Mouse (Mus musculus) CH12.LX (cell line): ENCODE data around the gene Spaca9. TPM values are rescaled to one million over a fixed set of nuclear protein-coding genes. Genes with fewer than 3 reads are reported as not detected.

Experiments used
- DNase-seq: peaks from one replicate; pipeline ENCODE4 v3.0.0-alpha.2; 2013; ENCODE audit errors: extremely low read depth
- H3K27ac ChIP-seq: 2 replicates; pipeline ENCODE4 v1.5.1; 2012; ENCODE audit warnings: low read depth, mild to moderate bottlenecking, control low read depth, moderate library complexity; ENCODE audit not compliant: insufficient read depth
- H3K27me3 ChIP-seq: replicated peaks from 2 replicates; pipeline ENCODE3; 2012; ENCODE audit warnings: inconsistent platforms
- H3K36me3 ChIP-seq, 2 experiments: replicated peaks in 1 of 2; 2 replicates each; pipeline versions ENCODE3 to v1.6.1; 2012; ENCODE audit warnings: inconsistent platforms in 1 of 2, low read length in 1 of 2, mild to moderate bottlenecking in 1 of 2, mixed read lengths in 1 of 2, moderate library complexity in 1 of 2; ENCODE audit not compliant: control insufficient read depth in 1 of 2, insufficient read depth in 1 of 2
- H3K4me1 ChIP-seq, 2 experiments: 2 replicates each; pipeline ENCODE4 v1.6.1; 2012; ENCODE audit warnings: inconsistent platforms in 1 of 2, moderate library complexity in 1 of 2; ENCODE audit not compliant: insufficient read depth in 2 of 2, control insufficient read depth in 1 of 2
- H3K4me2 ChIP-seq: 2 replicates; pipeline ENCODE4 v1.6.1; 2012; ENCODE audit warnings: low read depth, mild to moderate bottlenecking, control low read depth; ENCODE audit not compliant: poor library complexity, insufficient read depth, severe bottlenecking
- H3K4me3 ChIP-seq, 3 experiments: fragments of 150-350 bp in 1 of 3; sonication (generic) in 1 of 3; replicated peaks in 1 of 3; 2 replicates each; pipeline versions ENCODE3 to v1.5.1; 2011 to 2012; ENCODE audit warnings: low read depth in 2 of 3, low read length in 2 of 3, mild to moderate bottlenecking in 2 of 3, moderate library complexity in 2 of 3, control low read depth in 1 of 3, improper control_type of control experiment in 1 of 3, inconsistent platforms in 1 of 3, mixed read lengths in 1 of 3; ENCODE audit not compliant: poor library complexity in 1 of 3
- H3K79me2 ChIP-seq: replicated peaks from 2 replicates; pipeline ENCODE4 v1.6.1; 2012; ENCODE audit warnings: mild to moderate bottlenecking, moderate library complexity; ENCODE audit not compliant: control insufficient read depth, poor library complexity, insufficient read depth, severe bottlenecking; ENCODE audit errors: extremely low read depth
- H3K9ac ChIP-seq: 2 replicates; pipeline ENCODE4 v1.6.1; 2012; ENCODE audit warnings: low read depth, mild to moderate bottlenecking, control low read depth, moderate library complexity; ENCODE audit not compliant: insufficient read depth
- H3K9me3 ChIP-seq: replicated peaks from 2 replicates; pipeline ENCODE3; 2012; ENCODE audit warnings: low read length, inconsistent platforms, mixed read lengths
- CHD1 ChIP-seq: IDR thresholded peaks from 2 replicates; pipeline ENCODE4 v1.6.1; 2012; ENCODE audit warnings: low read depth, low read length, improper control_type of control experiment, inconsistent platforms
- E2F4 ChIP-seq: IDR thresholded peaks from 2 replicates; pipeline ENCODE4 v1.6.1; 2011; ENCODE audit warnings: low read depth, low read length, improper control_type of control experiment; ENCODE audit not compliant: insufficient replicate concordance
- MAX ChIP-seq: IDR thresholded peaks from 2 replicates; pipeline ENCODE4 v1.6.1; 2011; ENCODE audit warnings: low read length, improper control_type of control experiment
- MAZ ChIP-seq: IDR thresholded peaks from 2 replicates; pipeline ENCODE4 v1.6.1; 2012; ENCODE audit warnings: low read depth, mild to moderate bottlenecking, inconsistent platforms, low read length, improper control_type of control experiment, moderate library complexity
- MYC ChIP-seq: IDR thresholded peaks from 2 replicates; pipeline ENCODE4 v1.6.1; 2011; ENCODE audit warnings: low read depth, mild to moderate bottlenecking, improper control_type of control experiment, low read length
- NELFE ChIP-seq: IDR thresholded peaks from 2 replicates; pipeline ENCODE4 v1.6.1; 2011; ENCODE audit warnings: low read depth, low read length, improper control_type of control experiment
- PAX5 ChIP-seq: IDR thresholded peaks from 2 replicates; pipeline ENCODE4 v1.6.1; 2012; ENCODE audit warnings: low read length, inconsistent platforms, mixed read lengths
- POLR2A ChIP-seq: IDR thresholded peaks from 2 replicates; pipeline ENCODE4 v1.6.1; 2011; ENCODE audit warnings: low read depth, mild to moderate bottlenecking, improper control_type of control experiment, low read length
- RCOR1 ChIP-seq: conservative IDR thresholded peaks from 2 replicates; pipeline ENCODE4 v1.6.1; 2012; ENCODE audit warnings: low read depth, mild to moderate bottlenecking, inconsistent platforms, low read length, improper control_type of control experiment
- SIN3A ChIP-seq: IDR thresholded peaks from 2 replicates; pipeline ENCODE4 v1.6.1; 2012; ENCODE audit warnings: low read length, improper control_type of control experiment, inconsistent platforms
- SMC3 ChIP-seq: IDR thresholded peaks from 2 replicates; pipeline ENCODE4 v1.6.1; 2011; ENCODE audit warnings: low read depth, low read length, improper control_type of control experiment
- UBTF ChIP-seq: IDR thresholded peaks from 2 replicates; pipeline ENCODE4 v1.6.1; 2012; ENCODE audit warnings: low read depth, mild to moderate bottlenecking, inconsistent platforms, low read length, improper control_type of control experiment, moderate library complexity
- ZMIZ1 ChIP-seq: IDR thresholded peaks from 2 replicates; pipeline ENCODE4 v1.6.1; 2012; ENCODE audit warnings: low read depth, mild to moderate bottlenecking, inconsistent platforms, low read length, improper control_type of control experiment
- ZNF384 ChIP-seq: IDR thresholded peaks from 2 replicates; pipeline ENCODE4 v1.6.1; 2012; ENCODE audit warnings: low read depth, low read length, improper control_type of control experiment, inconsistent platforms
- dilution Hi-C: fragments of 300-500 bp; cut with MboI; formaldehyde crosslinking; loops from 2 replicates; pipeline ENCODE4 v1.14.3; 2020; ENCODE audit warnings: low sequenced_read_pairs; ENCODE audit not compliant: extremely low pct_unique_long_range_greater_than_20kb, extremely low pct_ligation_motif_present
- in situ Hi-C: fragments of 300-500 bp; cut with MboI; formaldehyde crosslinking; loops from 3 replicates; pipeline ENCODE4 v1.14.3; 2019; ENCODE audit warnings: low sequenced_read_pairs, low pct_ligation_motif_present, low pct_unique_long_range_greater_than_20kb, mixed read lengths
- polyA plus RNA-seq: library from polyadenylated mRNA; unstranded; fragments of >175 nt; gene quantifications from 2 replicates; pipeline ENCODE4 v1.2.1, GENCODE M21; 2012; ENCODE audit warnings: low read depth; ENCODE audit not compliant: insufficient read length
- total RNA-seq, 2 experiments: library from RNA; depleted of rRNA; stranded (reverse); fragments of 300-350 nt in 1 of 2; fragments of >200 nt in 1 of 2; gene quantifications; 2 replicates each; pipeline ENCODE4 v1.2.3; 2012 to 2014

Spaca9 gene
- total and polyA plus RNA-seq, 3 experiments = 9.2 to 13.1 (median 9.8) TPM

DNA sequence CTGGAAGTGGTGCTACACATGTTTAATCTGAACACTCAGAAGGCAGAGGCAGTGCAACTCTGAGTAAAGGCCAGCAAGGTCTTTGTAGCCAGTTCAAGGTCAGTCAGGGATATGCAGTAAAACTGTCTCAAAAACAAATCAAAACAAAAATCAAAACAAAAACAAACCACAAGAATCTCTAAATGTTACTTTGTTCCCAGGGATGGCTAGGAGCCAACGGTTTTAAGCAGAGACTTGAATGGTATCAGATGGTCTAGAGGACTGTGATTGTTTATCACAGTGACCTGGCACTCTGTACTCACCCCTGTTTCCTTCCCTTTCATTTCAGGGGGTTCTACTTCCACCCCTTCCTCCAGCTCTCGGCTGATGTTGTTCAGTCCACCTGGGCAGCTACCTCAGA is 28.1 kb downstream of the Spaca9 start:
- no peaks in the 10 kb centered on the region for H3K9me3 ChIP-seq
- H3K79me2 ChIP-seq = no peaks in the 10 kb centered on the region
- no peak overlapping the region for H3K4me2 ChIP-seq
- H3K27ac ChIP-seq = no peak overlapping the region
- no peak overlapping the region for H3K4me3 ChIP-seq
- H3K4me1 ChIP-seq = no peaks in the 10 kb centered on the region
- no peak overlapping the region for H3K9ac ChIP-seq
- H3K36me3 ChIP-seq = peaks cover 70 to 91% of the 10 kb centered on the region in 2 experiments
- DNase-seq = no peak
- dilution Hi-C loops = no loop called here
- in situ Hi-C loops = no loop called here
- TF ChIP-seq SMC3 = no peak
- TF ChIP-seq POLR2A = no peak
- no peak for TF ChIP-seq SIN3A
- TF ChIP-seq MAZ = no peak
- TF ChIP-seq PAX5 = no peak
- TF ChIP-seq E2F4 = no peak
- no peaks in the 10 kb centered on the region for H3K27me3 ChIP-seq

- in situ Hi-C loops (no loop called here), dilution Hi-C loops (no loop called here)
- no peaks in the 10 kb centered on the region for H3K79me2 ChIP-seq
- H3K4me1 ChIP-seq = no peaks in the 10 kb centered on the region
- H3K9me3 ChIP-seq = no peaks in the 10 kb centered on the region
- DNase-seq = no peak
- no peak overlapping the region for H3K9ac ChIP-seq
- H3K27me3 ChIP-seq = no peaks in the 10 kb centered on the region
- H3K4me2 ChIP-seq = no peak overlapping the region
- no peak overlapping the region for H3K27ac ChIP-seq
- H3K4me3 ChIP-seq = no peak overlapping the region
- TF ChIP-seq MAX (no peak), POLR2A (no peak), CHD1 (no peak), ZNF384 (no peak)
- peaks cover 47 to 94% of the 10 kb centered on the region in 2 experiments for H3K36me3 ChIP-seq
These were observed 33.7 kb downstream of the Spaca9 start for GRCm38 (mm10) chr2:28665818-28666217.

- TF ChIP-seq CHD1 (no peak), RCOR1 (no peak), ZMIZ1 (no peak), MYC (no peak), UBTF (no peak), SIN3A (no peak), POLR2A (no peak), NELFE (no peak)
- Histone ChIP-seq H3K4me1 (no peaks in the 10 kb centered on the region), H3K79me2 (no peaks in the 10 kb centered on the region), H3K36me3 (peaks cover 48 to 91% of the 10 kb centered on the region in 2 experiments), H3K27ac (no peak overlapping the region), H3K4me2 (no peak overlapping the region), H3K27me3 (no peaks in the 10 kb centered on the region), H3K9me3 (no peaks in the 10 kb centered on the region), H3K4me3 (no peak overlapping the region), H3K9ac (no peak overlapping the region)
- dilution Hi-C loops (no loop called here), in situ Hi-C loops (no loop called here)
- DNase-seq = no peak
These were observed 36.6 kb downstream of the Spaca9 start for GRCm38 (mm10) chr2:28662891-28663290.
